Mouse (Mus musculus) monocyte, adult 5-6 weeks (primary cell): ENCODE results near the gene Dmc1. TPM values are rescaled to one million over a fixed set of nuclear protein-coding genes. Genes with fewer than 3 reads are reported as not detected.

Experiments used
- ATAC-seq: fragments of 153-309, 156-312 bp; replicated peaks from 2 replicates; pipeline ENCODE4 v1.8.0; 2017; ENCODE audit warnings: mild to moderate bottlenecking; ENCODE audit not compliant: low TSS enrichment, insufficient number of reproducible peaks, severe bottlenecking, poor library complexity, low FRiP score
- total RNA-seq: library from RNA; stranded (forward); fragments of 200-1000, 200-491, 200-594 nt; gene quantifications from 3 replicates; pipeline ENCODE4 v1.2.3, GENCODE M21; 2017

Gene Dmc1
- total RNA-seq, 1 experiment from 2014 or later: not detected

- ATAC-seq: no peak
Measured at GRCm38 (mm10) chr15:79519400-79520220, 85.3 kb downstream of the Dmc1 start.

- no peak for ATAC-seq
Measured at GRCm38 (mm10) chr15:79518571-79518970, 86.3 kb downstream of the Dmc1 start.

GRCm38 (mm10) chr15:79517710-79518109 is 87.2 kb downstream of the Dmc1 start:
- ATAC-seq: no peak

DNA sequence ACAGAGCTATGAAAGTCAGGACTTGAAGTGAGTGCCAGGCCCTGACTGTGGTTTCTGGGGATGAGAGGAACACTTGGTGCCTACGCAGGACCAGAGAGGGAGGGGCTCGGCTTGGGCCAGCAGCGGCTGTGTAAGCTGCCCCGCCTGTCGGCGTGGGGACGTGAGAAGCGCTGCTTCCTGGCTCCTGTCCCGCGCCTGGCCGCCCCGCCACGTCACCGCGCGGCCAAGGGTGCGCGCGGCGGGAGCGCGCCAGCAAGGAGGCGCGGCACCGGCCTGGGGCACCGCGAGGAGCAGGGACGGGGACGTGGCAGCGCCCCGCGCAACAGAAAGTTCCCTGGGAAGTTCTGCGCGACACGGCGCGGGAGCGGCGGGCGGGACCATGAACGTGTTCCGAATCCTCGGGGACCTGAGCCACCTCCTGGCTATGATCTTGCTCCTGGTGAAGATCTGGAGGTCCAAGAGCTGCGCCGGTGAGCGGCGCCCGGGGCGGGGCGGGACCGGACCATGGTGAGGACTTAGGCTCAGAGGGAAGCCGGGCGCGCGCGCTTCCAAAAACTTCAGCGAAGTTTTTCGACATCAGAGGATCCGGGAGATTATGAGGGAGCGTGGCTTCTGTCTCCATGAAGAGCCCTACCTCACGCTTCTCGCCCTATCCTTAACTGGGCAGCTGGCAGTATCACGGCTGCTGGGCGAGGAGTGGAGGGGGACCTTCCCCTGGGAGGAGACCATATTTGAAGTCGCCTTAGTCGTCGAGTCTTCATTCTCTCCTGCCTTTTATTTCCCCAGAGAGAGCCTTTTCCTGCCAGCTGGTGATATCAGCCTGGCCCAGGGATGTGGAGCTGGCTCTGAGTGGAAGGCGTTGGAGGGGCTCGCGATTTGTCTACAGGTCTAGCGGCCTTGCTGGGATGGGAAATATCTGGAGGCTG is 88.5 kb downstream of the Dmc1 start, which contains the start of gene Kdelr3:
Kdelr3 (plus strand) TSS at position 241 of the 926 bp plus-strand sequence.
- ATAC-seq: no peak

DNA sequence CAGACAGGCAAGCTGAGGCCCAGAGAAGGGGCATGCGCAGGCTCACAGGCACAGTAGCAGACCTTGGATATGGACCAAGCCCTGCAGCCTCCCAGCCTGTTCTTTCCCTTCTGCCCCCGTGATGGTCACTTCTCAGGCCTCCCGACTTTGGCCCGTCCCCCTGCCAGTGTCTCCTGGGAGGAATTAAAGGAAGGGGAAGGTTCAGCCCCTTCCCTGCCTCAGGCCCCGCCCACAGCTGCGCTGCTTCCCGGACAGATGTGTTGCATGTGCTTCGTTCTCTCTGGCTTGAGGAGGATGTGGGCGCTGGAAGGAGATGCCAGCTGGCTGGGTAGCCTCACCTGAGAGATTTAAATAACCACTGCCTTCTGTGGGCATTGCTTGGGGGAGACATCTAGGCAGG is 91.0 kb downstream of the Dmc1 start:
- no peak for ATAC-seq

DNA sequence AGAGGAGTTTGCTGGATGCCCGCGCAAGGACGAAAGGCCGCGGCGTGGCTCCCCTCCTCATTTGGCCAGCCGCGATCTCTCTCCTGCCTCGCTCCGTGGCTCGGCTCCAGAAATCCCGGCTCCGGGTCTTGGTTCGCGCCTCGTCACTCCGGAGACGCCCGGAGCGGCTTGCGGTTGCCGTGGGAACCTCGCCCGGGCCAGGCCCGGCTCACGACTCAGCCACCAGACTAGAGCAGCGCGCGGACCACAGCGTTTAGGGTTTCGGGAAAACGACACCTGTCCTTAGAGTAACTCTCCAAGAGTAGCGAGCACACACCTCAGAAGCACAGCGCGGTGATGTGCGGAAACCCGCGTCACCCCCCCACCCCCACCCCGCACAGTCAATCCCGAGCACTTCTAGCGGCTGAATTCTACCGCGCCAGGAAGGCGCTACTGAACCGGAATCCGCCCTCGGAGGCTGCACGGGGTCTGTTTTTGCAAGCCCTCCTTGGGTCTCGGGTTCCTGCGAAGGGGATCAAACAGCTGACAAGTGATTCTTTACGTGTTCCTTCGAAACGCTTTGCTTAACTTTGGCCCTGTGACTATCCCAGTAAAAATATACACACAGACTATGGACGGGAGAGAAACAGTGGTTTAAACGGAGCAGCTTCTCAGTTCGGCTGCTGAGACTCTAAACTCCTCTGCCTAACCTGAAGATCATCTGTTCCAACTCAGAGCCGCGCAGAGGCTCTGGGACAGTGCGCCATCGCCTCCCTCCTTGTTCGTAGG is 93.2 kb downstream of the Dmc1 start:
- ATAC-seq: no peak

Other genes with a start within 250 kb of the Dmc1 start
- 10.6 to 25.9 TPM (median 19.9 TPM) in 3 replicates for gene Tmem184b, start 201.5 kb downstream of the Dmc1 start, total RNA-seq
- 40.4 to 66.9 TPM (median 49.9 TPM) in 3 replicates for gene Csnk1e, start 149.5 kb downstream of the Dmc1 start, total RNA-seq
- not detected in 3 replicates for gene Kcnj4, start 99.9 kb downstream of the Dmc1 start, total RNA-seq
- gene Kdelr3, start 88.7 kb downstream of the Dmc1 start, total RNA-seq: not detected in 3 replicates
- gene Ddx17, start 58.4 kb downstream of the Dmc1 start, total RNA-seq: 261 to 381 TPM (median 262 TPM) in 3 replicates
- gene Fam227a, start 53.8 kb upstream of the Dmc1 start, total RNA-seq: 1.0 to 4.5 TPM (median 1.3 TPM) in 3 replicates
- 12.1 to 23.7 TPM (median 18.3 TPM) in 3 replicates for gene Cby1, start 54.1 kb upstream of the Dmc1 start, total RNA-seq
- 84.8 to 123 TPM (median 106 TPM) in 3 replicates for gene Tomm22, start 65.8 kb upstream of the Dmc1 start, total RNA-seq
- gene Josd1, start 82.8 kb upstream of the Dmc1 start, total RNA-seq: 15.8 to 20.3 TPM (median 16.9 TPM) in 3 replicates
- 53.0 to 76.7 TPM (median 73.7 TPM) in 3 replicates for gene Gtpbp1, start 85.7 kb upstream of the Dmc1 start, total RNA-seq
- 138 to 194 TPM (median 160 TPM) in 3 replicates for gene Sun2, start 137.4 kb upstream of the Dmc1 start, total RNA-seq
- gene Dnal4, start 172.7 kb upstream of the Dmc1 start, total RNA-seq: 8.3 to 15.0 TPM (median 9.1 TPM) in 3 replicates
- 0.10 TPM in 1 of 3 replicates, not detected in the others for gene Nptxr, start 199.7 kb upstream of the Dmc1 start, total RNA-seq
- not detected in 3 replicates for gene Npcd, start 229.1 kb upstream of the Dmc1 start, total RNA-seq
- 2.5 to 7.1 TPM (median 6.5 TPM) in 3 replicates for gene Cbx6, start 229.6 kb upstream of the Dmc1 start, total RNA-seq